Mouse (Mus musculus): ENCODE measurements around the gene Ascc1. TPM values are rescaled to one million over a fixed set of nuclear protein-coding genes. Genes with fewer than 3 reads are reported as not detected.
A peak's percentile ranks its signal among the peaks of the same experiment; 100 is the strongest.
"Not testable (repeated sequence)": the region's sequence is repeated elsewhere in the genome, so short reads cannot be mapped to it uniquely, and the experiment has no call there.

Ascc1 gene
- polyA plus RNA-seq, 1 experiment = 26.5 TPM

DNA sequence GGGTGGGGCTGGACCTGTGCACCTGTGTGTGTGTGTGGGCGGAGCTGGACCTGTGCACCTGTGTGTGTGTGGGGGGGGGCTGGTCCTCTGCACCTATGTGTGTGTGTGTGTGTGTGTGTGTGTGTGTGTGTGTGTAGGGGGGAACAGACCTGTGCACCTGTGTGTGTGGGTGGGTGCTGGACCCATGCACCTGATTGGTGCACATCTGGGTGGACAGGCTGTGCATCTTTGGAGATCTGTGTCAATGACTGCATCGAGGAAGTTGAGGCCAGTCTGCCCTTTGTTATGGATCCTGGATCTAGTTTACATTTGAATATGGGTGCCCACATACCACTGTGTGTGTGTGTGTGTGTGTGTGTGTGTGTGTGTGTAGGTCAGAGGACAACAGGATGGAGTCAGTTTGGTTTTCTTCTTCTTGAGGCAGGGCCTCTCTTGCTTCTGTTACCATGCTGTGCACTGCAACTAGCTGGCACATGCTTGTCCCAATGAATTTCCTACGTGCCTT, 139.1 kb downstream of the Ascc1 start:
- H3K4me3 ChIP-seq (ENCODE audit: insufficient read depth, low read length) = no peak overlapping the region
- TF ChIP-seq CTCF (IDR thresholded peaks at IDR 0.05; ENCODE audit: low read depth, low read length) (no peak), POLR2A (IDR thresholded peaks at IDR 0.05; ENCODE audit: borderline replicate concordance, low read depth, low read length) (no peak)
- no peaks in the 10 kb centered on the region for H3K4me1 ChIP-seq (ENCODE audit: control insufficient read depth, insufficient read depth, low read length)
- no peak overlapping the region for H3K27ac ChIP-seq (ENCODE audit: insufficient read depth, low read depth, low read length)

DNA sequence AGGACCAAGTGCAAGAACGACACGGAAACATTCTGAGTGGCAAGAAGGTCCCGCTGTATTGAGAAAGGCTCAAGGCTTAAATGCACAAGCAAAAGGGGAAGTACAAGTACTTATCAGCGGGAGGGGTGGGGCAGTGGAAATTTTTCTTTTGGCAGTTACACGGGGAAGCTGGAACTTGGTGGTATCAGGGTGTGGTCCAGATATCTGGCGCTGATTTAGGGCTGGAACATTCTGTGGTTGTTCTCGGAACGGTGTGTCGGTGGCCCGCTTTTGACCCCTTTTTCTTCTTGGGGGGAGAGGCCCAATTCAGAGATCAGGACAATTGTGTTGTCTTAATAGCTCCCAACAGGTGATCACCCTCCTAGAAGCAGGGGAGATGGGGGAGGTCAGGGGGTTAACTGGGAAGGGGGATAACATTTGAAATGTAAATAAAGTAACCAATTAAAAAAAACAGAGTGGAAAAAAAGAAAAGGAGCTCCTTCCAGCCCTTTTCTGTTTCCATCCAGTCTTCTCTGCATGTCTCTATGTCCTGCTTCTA, 145.0 kb downstream of the Ascc1 start:
- not testable (repeated sequence) for H3K4me3 ChIP-seq (ENCODE audit: insufficient read depth, low read length); H3K27ac ChIP-seq (ENCODE audit: insufficient read depth, low read depth, low read length); H3K4me1 ChIP-seq (ENCODE audit: control insufficient read depth, insufficient read depth, low read length)

DNA sequence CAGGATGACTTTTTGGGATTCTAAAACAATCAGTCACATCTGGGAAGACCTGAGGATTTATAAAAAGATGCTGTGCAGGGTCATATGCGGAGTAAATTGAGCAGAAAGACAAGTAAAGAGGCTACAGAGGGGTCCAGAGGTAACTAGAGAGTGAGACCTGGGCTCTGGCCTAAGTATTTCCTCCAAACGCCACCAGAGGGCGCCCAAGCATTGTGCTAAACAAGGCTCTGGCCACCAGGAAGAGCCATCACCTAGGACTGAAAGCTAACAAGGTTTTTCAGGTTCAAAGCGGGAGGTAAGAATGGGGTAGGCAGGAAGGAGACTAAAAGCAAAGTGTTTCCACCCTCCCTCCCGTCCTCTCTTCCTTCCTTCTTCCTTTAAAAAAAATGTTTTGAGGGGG, 145.5 kb downstream of the Ascc1 start:
- TF ChIP-seq CTCF (IDR thresholded peaks at IDR 0.05; ENCODE audit: low read depth, low read length) (peak; percentile 96), POLR2A (IDR thresholded peaks at IDR 0.05; ENCODE audit: borderline replicate concordance, low read depth, low read length) (no peak)
- no peak overlapping the region for H3K4me3 ChIP-seq (ENCODE audit: insufficient read depth, low read length)
- no peak overlapping the region for H3K27ac ChIP-seq (ENCODE audit: insufficient read depth, low read depth, low read length)
- H3K4me1 ChIP-seq (ENCODE audit: control insufficient read depth, insufficient read depth, low read length) = no peaks in the 10 kb centered on the region

Other genes starting within 250 kb of the Ascc1 start
- gene Dnajb12, start 123.2 kb upstream of the Ascc1 start, polyA plus RNA-seq (2012; ENCODE audit: insufficient read depth, insufficient read length, missing spikeins) = 26.3 and 32.7 TPM in 2 replicates
- gene Ddit4, start 51.0 kb upstream of the Ascc1 start, polyA plus RNA-seq (2012; ENCODE audit: insufficient read depth, insufficient read length, missing spikeins) = 3.4 and 3.5 TPM in 2 replicates
- gene Anapc16, start 330 bp downstream of the Ascc1 start, polyA plus RNA-seq (2012; ENCODE audit: insufficient read depth, insufficient read length, missing spikeins) = 33.2 and 44.1 TPM in 2 replicates
- 0.11 TPM in 1 of 2 replicates, not detected in the other for gene Spock2, start 103.4 kb downstream of the Ascc1 start, polyA plus RNA-seq (2012; ENCODE audit: insufficient read depth, insufficient read length, missing spikeins)
- gene Chst3, start 216.5 kb downstream of the Ascc1 start, polyA plus RNA-seq (2012; ENCODE audit: insufficient read depth, insufficient read length, missing spikeins) = 0.75 and 0.80 TPM in 2 replicates

All from bone marrow macrophage, adult 2 months (primary cell).